Mouse (Mus musculus) liver, postnatal 0 days (tissue): ENCODE results near the gene Vmn1r40. TPM values are rescaled to one million over a fixed set of nuclear protein-coding genes. Genes with fewer than 3 reads are reported as not detected.

Experiments used
- ATAC-seq: fragments of 200-750 bp; cut with Nextera tagmentation; 2 replicates; pipeline ENCODE4 v1.8.0; 2017; ENCODE audit warnings: mild to moderate bottlenecking, moderate library complexity
- DNase-seq: peaks from one replicate; pipeline ENCODE4 v3.0.0-alpha.2; 2016
- H3K27ac ChIP-seq: fragments of 300-500 bp; sonication (generic); 2 replicates; pipeline ENCODE4 v1.5.1; 2014; ENCODE audit warnings: antibody characterized with exemption, moderate library complexity, mild to moderate bottlenecking, low read depth
- H3K27me3 ChIP-seq: fragments of 300-500 bp; sonication (generic); 2 replicates; pipeline ENCODE4 v1.6.1; 2014; ENCODE audit warnings: low read length, control low read depth, mixed read lengths; ENCODE audit not compliant: insufficient read depth
- H3K36me3 ChIP-seq: fragments of 300-500 bp; sonication (generic); replicated peaks from 2 replicates; pipeline ENCODE4 v1.6.1; 2014; ENCODE audit warnings: mild to moderate bottlenecking, control low read depth, low read length, moderate library complexity, mixed read lengths; ENCODE audit not compliant: insufficient read depth
- H3K4me1 ChIP-seq: fragments of 300-500 bp; sonication (generic); 2 replicates; pipeline ENCODE4 v1.6.1; 2014; ENCODE audit warnings: antibody characterized with exemption, mild to moderate bottlenecking, control low read depth; ENCODE audit not compliant: insufficient read depth
- H3K4me2 ChIP-seq: fragments of 300-500 bp; sonication (generic); 2 replicates; pipeline ENCODE4 v1.6.1; 2014; ENCODE audit warnings: low read depth, mild to moderate bottlenecking, low read length, moderate library complexity, mixed read lengths
- H3K4me3 ChIP-seq: fragments of 300-500 bp; sonication (generic); 2 replicates; pipeline ENCODE4 v1.5.1; 2014; ENCODE audit warnings: low read depth, low read length
- H3K9ac ChIP-seq: fragments of 300-500 bp; sonication (generic); replicated peaks from 2 replicates; pipeline ENCODE4 v1.6.1; 2014; ENCODE audit warnings: mild to moderate bottlenecking, moderate library complexity
- H3K9me3 ChIP-seq: fragments of 300-500 bp; sonication (generic); 2 replicates; pipeline ENCODE4 v1.6.1; 2016; ENCODE audit warnings: mild to moderate bottlenecking, control low read depth, low read length, mixed read lengths
- CTCF ChIP-seq: sonication (generic); IDR thresholded peaks from 2 replicates; pipeline ENCODE4 v1.5.1; 2016; ENCODE audit warnings: antibody characterized with exemption, low read depth
- EP300 ChIP-seq: IDR thresholded peaks from 2 replicates; pipeline ENCODE4 v1.6.1; 2016; ENCODE audit warnings: antibody characterized with exemption, low read depth, mild to moderate bottlenecking
- WGBS: fragments of 180-500 bp; shearing (Covaris S2); extraction: QIAGEN DNeasy Blood & Tissue Kit; methylation state at CpG from one replicate; pipeline ENCODE4 v1.1.7; 2014; ENCODE audit not compliant: insufficient replicate concordance; 5-methylcytosine and 5-hydroxymethylcytosine counted together
- polyA plus RNA-seq: library from polyadenylated mRNA; unstranded; fragments of >200 nt; fragmentation: Nextera tagmentation; extraction: Ambion mirVana; gene quantifications from 2 replicates; pipeline ENCODE4 v1.2.1, GENCODE M21; 2015

The Vmn1r40 gene
- polyA plus RNA-seq, 1 experiment from 2014 or later = not detected

DNA sequence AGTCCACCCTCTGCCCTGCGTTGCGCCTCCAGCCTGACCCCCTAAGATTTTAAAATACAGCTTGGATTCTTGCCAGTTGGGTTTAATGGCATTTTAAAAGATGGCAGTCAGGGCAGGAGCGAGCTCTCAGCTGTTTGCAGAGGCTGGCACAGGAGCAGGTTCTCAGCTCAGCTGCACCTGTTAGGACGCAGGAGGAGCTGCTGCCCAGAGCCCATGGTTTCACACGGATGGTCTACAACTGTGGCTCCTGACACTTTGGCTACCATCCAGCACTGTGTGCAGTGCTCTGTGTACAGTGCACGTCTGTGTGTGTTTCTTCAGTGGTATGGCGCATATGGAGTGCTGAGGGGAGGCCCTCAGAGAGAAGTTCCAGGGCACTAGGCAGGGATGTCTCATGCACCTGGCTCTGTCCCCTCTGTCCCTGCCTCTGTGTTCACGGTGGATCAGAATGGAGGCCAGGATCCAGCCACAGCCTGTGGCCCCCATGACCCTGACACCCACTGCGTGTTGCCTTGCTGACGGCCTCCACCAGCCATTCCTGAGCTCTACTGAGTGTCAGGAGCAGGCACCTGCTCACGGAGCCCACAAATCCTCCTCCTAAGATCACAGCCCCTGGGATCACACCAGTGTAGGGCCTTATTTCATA, 34.1 kb upstream of the Vmn1r40 start:
- no peaks in the 10 kb centered on the region for H3K9me3 ChIP-seq
- no peak for TF ChIP-seq CTCF
- no peak for TF ChIP-seq EP300
- no peak overlapping the region for H3K4me2 ChIP-seq
- H3K36me3 ChIP-seq = no peaks in the 10 kb centered on the region; the same call in 1 of the 2 replicates
- no peak overlapping the region for H3K27ac ChIP-seq
- H3K4me3 ChIP-seq = no peak overlapping the region
- no peak for DNase-seq
- 83% methylated on average over 11 of the region's 11 CpGs for WGBS
- H3K4me1 ChIP-seq = no peaks in the 10 kb centered on the region
- no peaks in the 10 kb centered on the region for H3K27me3 ChIP-seq
- ATAC-seq = no peak
- H3K9ac ChIP-seq = no peak overlapping the region

DNA sequence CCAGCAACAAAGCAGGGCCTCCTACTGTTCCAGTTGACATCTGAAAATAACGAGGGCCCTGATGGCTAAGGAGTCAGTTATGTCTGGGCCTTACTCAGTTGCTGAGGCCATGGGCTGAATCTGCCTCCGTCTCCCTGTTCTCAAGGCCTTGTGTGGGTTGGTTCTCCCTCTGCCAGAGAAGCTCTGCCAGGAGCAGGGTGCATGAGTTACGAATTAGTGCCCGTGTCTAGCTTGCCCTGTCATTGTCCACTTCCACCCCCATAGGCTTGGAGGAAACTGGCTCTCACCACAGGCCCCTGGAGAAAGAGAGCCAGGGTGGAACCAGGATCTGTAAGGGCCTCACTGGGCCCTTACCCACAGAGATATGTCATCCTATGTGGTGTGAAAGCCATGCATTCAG, 28.8 kb upstream of the Vmn1r40 start:
- Histone ChIP-seq H3K27ac (no peak overlapping the region), H3K9me3 (no peaks in the 10 kb centered on the region)
- WGBS = 65% methylated on average over 4 of the region's 4 CpGs

GRCm38 (mm10) chr6:89679291-89679835, 28.0 kb upstream of the Vmn1r40 start:
- WGBS = 14% methylated on average over 10 of the region's 10 CpGs
- TF ChIP-seq EP300 = no peak
- peak; percentile 92 for TF ChIP-seq CTCF

More for the DNA sequence above, 28.8 kb upstream of the Vmn1r40 start:
- DNase-seq = no peak
- H3K4me3 ChIP-seq = no peak overlapping the region
- no peak for ATAC-seq
- no peaks in the 10 kb centered on the region for H3K4me1 ChIP-seq
- no peak overlapping the region for H3K9ac ChIP-seq
- H3K4me2 ChIP-seq = no peak overlapping the region
- H3K27me3 ChIP-seq = no peaks in the 10 kb centered on the region
- no peaks in the 10 kb centered on the region; the same call in 1 of the 2 replicates for H3K36me3 ChIP-seq
- TF ChIP-seq EP300 (no peak), CTCF (no peak)

GRCm38 (mm10) chr6:89680155-89680554, 27.2 kb upstream of the Vmn1r40 start:
- WGBS = 8% methylated on average over 8 of the region's 8 CpGs
- Histone ChIP-seq H3K4me1 (no peaks in the 10 kb centered on the region), H3K9me3 (no peaks in the 10 kb centered on the region), H3K4me2 (no peak overlapping the region), H3K27ac (no peak overlapping the region), H3K4me3 (no peak overlapping the region), H3K27me3 (no peaks in the 10 kb centered on the region), H3K9ac (no peak overlapping the region), H3K36me3 (no peaks in the 10 kb centered on the region)
- ATAC-seq (peak; percentile 48; the same call in 1 of the 2 replicates), DNase-seq (peak; percentile 84)
- TF ChIP-seq CTCF (peak; percentile 87), EP300 (no peak)

More at GRCm38 (mm10) chr6:89679291-89679835, 28.0 kb upstream of the Vmn1r40 start:
- no peak overlapping the region for H3K4me2 ChIP-seq
- H3K27me3 ChIP-seq = no peaks in the 10 kb centered on the region
- no peaks in the 10 kb centered on the region for H3K9me3 ChIP-seq
- ATAC-seq (peak; percentile 50; the same call in 1 of the 2 replicates), DNase-seq (peak; percentile 66)
- H3K4me1 ChIP-seq = no peaks in the 10 kb centered on the region
- no peak overlapping the region for H3K27ac ChIP-seq
- no peak overlapping the region for H3K9ac ChIP-seq
- H3K36me3 ChIP-seq = no peaks in the 10 kb centered on the region; the same call in 1 of the 2 replicates
- no peak overlapping the region for H3K4me3 ChIP-seq

- H3K27me3 ChIP-seq = no peaks in the 10 kb centered on the region
- no peak overlapping the region for H3K4me2 ChIP-seq
- no peak overlapping the region for H3K27ac ChIP-seq
- ATAC-seq = no peak
- no peaks in the 10 kb centered on the region for H3K4me1 ChIP-seq
- whole genome bisulfite sequencing = 61% methylated on average over 1 of the region's 1 CpGs
- no peaks in the 10 kb centered on the region for H3K36me3 ChIP-seq
- no peak overlapping the region for H3K9ac ChIP-seq
- H3K9me3 ChIP-seq = no peaks in the 10 kb centered on the region
- DNase-seq = no peak
- TF ChIP-seq EP300 = no peak
- peak; percentile 53 for TF ChIP-seq CTCF
- no peak overlapping the region for H3K4me3 ChIP-seq
Observed at GRCm38 (mm10) chr6:89684231-89684630, 23.1 kb upstream of the Vmn1r40 start.

DNA sequence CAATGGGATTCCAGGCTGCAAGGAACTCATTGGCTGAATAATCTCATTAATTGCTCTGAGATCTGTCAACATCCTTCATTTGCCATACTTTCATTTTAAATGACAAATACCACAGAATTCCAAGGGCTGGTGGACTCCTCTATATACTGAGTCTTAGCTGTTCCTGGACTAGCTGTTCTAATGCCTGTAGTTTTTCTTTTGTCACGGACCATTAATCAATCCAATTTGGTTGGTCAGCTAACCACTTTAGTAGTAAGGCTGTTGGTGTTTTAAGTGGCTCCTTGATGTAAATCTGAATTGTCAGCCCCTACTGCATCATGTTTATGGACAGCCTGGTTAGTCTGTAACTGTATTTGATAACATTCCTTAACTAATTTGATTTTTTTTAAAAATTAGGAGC, 20.2 kb upstream of the Vmn1r40 start:
- ATAC-seq = no peak
- TF ChIP-seq EP300 = no peak
- no peak for TF ChIP-seq CTCF
- Histone ChIP-seq H3K4me2 (no peak overlapping the region), H3K4me1 (no peaks in the 10 kb centered on the region), H3K9ac (no peak overlapping the region), H3K4me3 (no peak overlapping the region), H3K36me3 (no peaks in the 10 kb centered on the region), H3K27me3 (no peaks in the 10 kb centered on the region), H3K27ac (no peak overlapping the region), H3K9me3 (no peaks in the 10 kb centered on the region)
- DNase-seq = no peak
- 77% methylated on average over 1 of the region's 1 CpGs for WGBS
